ENCODE assay signal across 25 mouse cellular contexts in the genomic region with DNA sequence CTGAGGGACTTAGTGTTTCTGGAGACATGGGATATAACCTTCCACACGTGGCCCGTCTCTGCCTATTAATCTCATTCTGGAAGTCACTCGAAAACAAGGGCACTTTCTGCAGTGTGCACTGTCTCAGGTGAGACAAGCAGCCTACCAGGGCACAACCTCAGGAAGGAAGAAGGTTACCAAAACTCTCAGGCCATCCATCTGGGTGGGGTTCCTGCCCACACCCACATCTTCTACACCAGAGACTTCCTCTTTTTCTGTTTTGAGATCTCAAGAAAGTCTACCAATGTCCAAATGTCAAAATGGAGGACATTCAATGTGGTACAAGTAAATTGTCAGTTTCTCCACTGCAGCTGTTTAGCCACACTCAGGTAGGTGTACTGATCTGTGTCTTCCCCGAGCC. TPM values are rescaled to one million over a fixed set of nuclear protein-coding genes. Genes with fewer than 3 reads are reported as not detected.
A peak's percentile ranks its signal among the peaks of the same experiment; 100 is the strongest.
DNase-seq lines count a peak whose midpoint lies in the region; ATAC-seq and TF ChIP-seq lines count a peak whose summit lies in the region.
"Had no signal": no experiment of that assay in that cellular context is flagged by ENCODE, and none has a peak within 500 bp of the region (broad histone marks: within the 10 kb centered on the region; RNA-seq: fewer than 3 reads in every experiment).

No protein-coding gene starts in this region.

- H3K27ac ChIP-seq in liver, postnatal 0 days (ENCODE audit: low read depth), result peak overlapping the region; percentile 23; the same call in 1 of the 2 replicates
- H3K27ac ChIP-seq in liver, embryonic 11.5 days (ENCODE audit: low read depth, low read length), result no peak overlapping the region
- H3K27ac ChIP-seq: forebrain, embryonic 12.5 days; heart, embryonic 15.5 days; left cerebral cortex, adult 2 months; macrophage; stomach, embryonic 15.5 days had no signal

- H3K9me3 ChIP-seq in liver, postnatal 0 days (ENCODE audit: low read length), result no peaks in the 10 kb centered on the region
- no peaks in the 10 kb centered on the region for H3K9me3 ChIP-seq in liver, embryonic 11.5 days (ENCODE audit: control insufficient read depth, low read length)
- H3K9me3 ChIP-seq: forebrain, embryonic 12.5 days; heart, embryonic 15.5 days; stomach, embryonic 15.5 days had no signal

- H3K9ac ChIP-seq in liver, postnatal 0 days (replicated peaks), result no peak overlapping the region
- no peak overlapping the region for H3K9ac ChIP-seq in liver, embryonic 11.5 days (ENCODE audit: low read depth, low read length)
- H3K9ac ChIP-seq: forebrain, embryonic 12.5 days; heart, embryonic 15.5 days; stomach, embryonic 15.5 days had no signal

- no peak overlapping the region for H3K4me2 ChIP-seq in liver, postnatal 0 days (ENCODE audit: low read depth, low read length)
- no peak overlapping the region for H3K4me2 ChIP-seq in liver, embryonic 11.5 days
- H3K4me2 ChIP-seq: forebrain, embryonic 12.5 days; heart, embryonic 15.5 days; stomach, embryonic 15.5 days had no signal

- H3K4me3 ChIP-seq in liver, postnatal 0 days (ENCODE audit: low read depth, low read length), result no peak overlapping the region
- no peak overlapping the region for H3K4me3 ChIP-seq in liver, embryonic 11.5 days (ENCODE audit: low read depth, low read length)
- H3K4me3 ChIP-seq: forebrain, embryonic 12.5 days; heart, embryonic 15.5 days; left cerebral cortex, adult 2 months; stomach, embryonic 15.5 days had no signal

- no peak for TF ChIP-seq CTCF in liver, postnatal 0 days (IDR thresholded peaks at IDR 0.05; ENCODE audit: low read depth)

- no peaks in the 10 kb centered on the region for H3K36me3 ChIP-seq in liver, postnatal 0 days (replicated peaks; ENCODE audit: insufficient read depth, low read length)
- H3K36me3 ChIP-seq in liver, embryonic 11.5 days (ENCODE audit: control insufficient read depth, insufficient read depth, low read length), result no peaks in the 10 kb centered on the region
- H3K36me3 ChIP-seq: forebrain, embryonic 12.5 days; heart, embryonic 15.5 days; stomach, embryonic 15.5 days had no signal

- no peaks in the 10 kb centered on the region; the same call in 1 of the 2 replicates for H3K4me1 ChIP-seq in liver, postnatal 0 days (ENCODE audit: insufficient read depth)
- H3K4me1 ChIP-seq in liver, embryonic 11.5 days (replicated peaks; ENCODE audit: control insufficient read depth, insufficient read depth, low read length), result no peaks in the 10 kb centered on the region

- DNase-seq in liver, postnatal 0 days, result no peak
- no peak for DNase-seq in liver, embryonic 11.5 days (ENCODE audit: low spot score)
- peak; percentile 32 for DNase-seq in CD4-positive helper T cell, adult 2 months (ENCODE audit: low read depth, low spot score)
- DNase-seq in spleen, postnatal 36 days (ENCODE audit: low spot score in 2 of 2), result peak; percentile 83 to 86
- DNase-seq in heart, postnatal 10 days, result no peak
- DNase-seq in cerebellum, adult 11-12 months, result no peak
- DNase-seq in cerebellum, postnatal 25 days, result no peak
- DNase-seq: adrenal gland, postnatal 25 days; cerebellum, adult 18-20 months; cerebellum, postnatal 36 days; gastrocnemius, postnatal 25 days; kidney, adult 2 months; kidney, postnatal 14 days; left cerebral cortex, postnatal 4 days; liver; lung, adult 2 months; retina, postnatal 1 day; right cerebral cortex, postnatal 4 days; thymus, adult 18-20 months had no signal

- WGBS in liver, postnatal 0 days (ENCODE audit: insufficient replicate concordance), result 43% methylated on average over 4 of the region's 4 CpGs
- WGBS in liver, embryonic 11.5 days, result 68% methylated on average over 4 of the region's 4 CpGs

- H3K27me3 ChIP-seq in liver, postnatal 0 days (ENCODE audit: insufficient read depth, low read length), result peaks cover 13% of the 10 kb centered on the region
- H3K27me3 ChIP-seq in liver, embryonic 11.5 days (replicated peaks; ENCODE audit: control insufficient read depth, insufficient read depth, low read length), result peaks cover 12% of the 10 kb centered on the region
- H3K27me3 ChIP-seq: forebrain, embryonic 12.5 days; heart, embryonic 15.5 days; stomach, embryonic 15.5 days had no signal

- TF ChIP-seq EP300 in liver, postnatal 0 days (IDR thresholded peaks at IDR 0.05; ENCODE audit: low read depth), result no peak

- intact Hi-C loops in heart, postnatal 10 days (cut with DNase I), result no loop called here

- ATAC-seq in liver, postnatal 0 days, result no peak
- no peak for ATAC-seq in liver, embryonic 11.5 days (replicated peaks; ENCODE audit: low FRiP score)
- ATAC-seq in hematopoietic stem cell, adult 5-6 weeks (replicated peaks in 1 of 2; ENCODE audit: insufficient read depth in 1 of 2, low FRiP score in 2 of 2, low TSS enrichment in 1 of 2, low read depth in 1 of 2, poor library complexity in 2 of 2, severe bottlenecking in 2 of 2), result peak; percentile 81 to 82

RNA-seq across cellular contexts. Expression of gene Rnf144a, which starts 3.3 kb away (rescaled TPM):
- polyA plus RNA-seq in liver, postnatal 0 days (2015; fragmentation: Nextera tagmentation; extraction: Ambion mirVana), result 3.1 and 3.2 TPM in 2 replicates
- polyA plus RNA-seq in liver, embryonic 11.5 days (2014; fragmentation: Nextera tagmentation; extraction: Ambion mirVana), result 5.9 and 7.4 TPM in 2 replicates
- total RNA-seq in hematopoietic stem cell, adult 5-6 weeks (2017), result 64.3 and 68.8 TPM in 2 replicates
- 10 to 100 TPM; 42.4 to 54.3 TPM for total RNA-seq in heart, postnatal 10 days (2021)

RNA-seq across cellular contexts. Expression of gene Rsad2, which starts 37.9 kb away (rescaled TPM):
- 52.5 and 62.2 TPM in 2 replicates for polyA plus RNA-seq in liver, postnatal 0 days (2015; fragmentation: Nextera tagmentation; extraction: Ambion mirVana)
- polyA plus RNA-seq in liver, embryonic 11.5 days (2014; fragmentation: Nextera tagmentation; extraction: Ambion mirVana), result 0.44 and 1.6 TPM in 2 replicates
- 8.9 and 13.1 TPM in 2 replicates for total RNA-seq in hematopoietic stem cell, adult 5-6 weeks (2017)
- 1 to 10 TPM; 6.9 to 9.7 TPM for total RNA-seq in heart, postnatal 10 days (2021)

RNA-seq across cellular contexts. Expression of gene Cmpk2, which starts 50.7 kb away (rescaled TPM):
- 12.8 and 14.2 TPM in 2 replicates for polyA plus RNA-seq in liver, postnatal 0 days (2015; fragmentation: Nextera tagmentation; extraction: Ambion mirVana)
- 8.7 and 12.9 TPM in 2 replicates for polyA plus RNA-seq in liver, embryonic 11.5 days (2014; fragmentation: Nextera tagmentation; extraction: Ambion mirVana)
- 15.5 and 20.9 TPM in 2 replicates for total RNA-seq in hematopoietic stem cell, adult 5-6 weeks (2017)
- 1 to 10 TPM; 5.8 to 6.8 TPM for total RNA-seq in heart, postnatal 10 days (2021)

Comparison
In these comparisons a context has a peak if more than half of its experiments do, and no peak if none do; other contexts are left out.
1. ATAC-seq: peak in hematopoietic stem cell, adult 5-6 weeks (2 of 2); none in liver, postnatal 0 days (single experiment) and liver, embryonic 11.5 days (single experiment).
2. DNase-seq: peak in CD4-positive helper T cell, adult 2 months (single experiment) and spleen, postnatal 36 days (2 of 2); none in liver, postnatal 0 days (single experiment), liver, embryonic 11.5 days (single experiment), heart, postnatal 10 days (0 of 2), cerebellum, adult 11-12 months (single experiment) and cerebellum, postnatal 25 days (0 of 2).